Mouse (Mus musculus) ES-E14 (cell line): ENCODE data around the gene Cplx3. TPM values are rescaled to one million over a fixed set of nuclear protein-coding genes. Genes with fewer than 3 reads are reported as not detected.

Experiments used
- DNase-seq: peaks from one replicate; pipeline ENCODE4 v3.0.0-alpha.2; 2013; ENCODE audit warnings: low read depth, low spot score
- H3K27ac ChIP-seq: 2 replicates; pipeline ENCODE4 v1.5.1; 2012; ENCODE audit warnings: low read depth, mild to moderate bottlenecking, low read length, moderate library complexity, mixed read lengths; ENCODE audit not compliant: poor library complexity, insufficient read depth, severe bottlenecking
- H3K36me3 ChIP-seq: 2 replicates; pipeline ENCODE4 v1.6.1; 2012; ENCODE audit warnings: mild to moderate bottlenecking, low read length, moderate library complexity, mixed read lengths; ENCODE audit not compliant: control insufficient read depth, poor library complexity, insufficient read depth, severe bottlenecking
- H3K4me1 ChIP-seq, 2 experiments: fragments of 150-350 bp in 1 of 2; sonication (generic) in 1 of 2; 2 replicates each; pipeline ENCODE4 v1.6.1; 2012; ENCODE audit warnings: low read length in 2 of 2, mild to moderate bottlenecking in 1 of 2, mixed read lengths in 1 of 2; ENCODE audit not compliant: control insufficient read depth in 2 of 2, insufficient read depth in 2 of 2, poor library complexity in 1 of 2
- H3K4me3 ChIP-seq, 2 experiments: fragments of 150-350 bp in 1 of 2; sonication (generic) in 1 of 2; 2 replicates each; pipeline ENCODE4 v1.5.1; 2012; ENCODE audit warnings: low read length in 2 of 2, low read depth in 1 of 2, mild to moderate bottlenecking in 1 of 2, mixed read lengths in 1 of 2; ENCODE audit not compliant: insufficient read depth in 1 of 2, poor library complexity in 1 of 2, severe bottlenecking in 1 of 2
- H3K9ac ChIP-seq: 2 replicates; pipeline ENCODE4 v1.6.1; 2012; ENCODE audit warnings: low read depth, mild to moderate bottlenecking, low read length, mixed read lengths; ENCODE audit not compliant: poor library complexity, insufficient read depth, severe bottlenecking
- H3K9me3 ChIP-seq: fragments of 150-350 bp; sonication (generic); 2 replicates; pipeline ENCODE4 v1.6.1; 2012; ENCODE audit warnings: low read depth, mild to moderate bottlenecking, low read length; ENCODE audit not compliant: control insufficient read depth, insufficient read depth
- CHD2 ChIP-seq: IDR thresholded peaks from 2 replicates; pipeline ENCODE4 v1.6.1; 2014; ENCODE audit warnings: mild to moderate bottlenecking, low read depth, low read length, inconsistent platforms
- HCFC1 ChIP-seq: IDR thresholded peaks from 2 replicates; pipeline ENCODE4 v1.6.1; 2012; ENCODE audit warnings: low read length, inconsistent platforms, borderline replicate concordance; ENCODE audit not compliant: insufficient read depth
- MAFK ChIP-seq: IDR thresholded peaks from 2 replicates; pipeline ENCODE4 v1.6.1; 2014; ENCODE audit warnings: mild to moderate bottlenecking, low read depth, low read length, inconsistent platforms; ENCODE audit not compliant: insufficient read depth
- ZC3H11A ChIP-seq: IDR thresholded peaks from 2 replicates; pipeline ENCODE4 v1.6.1; 2012; ENCODE audit warnings: low read depth, mild to moderate bottlenecking, inconsistent platforms, low read length, borderline replicate concordance
- ZNF384 ChIP-seq: IDR thresholded peaks from 2 replicates; pipeline ENCODE4 v1.6.1; 2012; ENCODE audit warnings: low read depth, low read length, inconsistent platforms
- in situ Hi-C, 2 experiments: fragments of 600-800 bp; cut with MboI; formaldehyde crosslinking; loops; one replicate each; pipeline ENCODE4 v1.15.1; 2025; ENCODE audit warnings: low sequenced_read_pairs in 2 of 2, inconsistent platforms in 1 of 2; ENCODE audit not compliant: unreplicated experiment in 2 of 2
- total RNA-seq: library from RNA; depleted of rRNA; stranded (reverse); fragments of 300-350 nt; gene quantifications from 2 replicates; pipeline ENCODE4 v1.2.3, GENCODE M21; 2012

Gene Cplx3
- total RNA-seq, 1 experiment = not detected

- Histone ChIP-seq H3K9me3 (no peaks in the 10 kb centered on the region), H3K36me3 (peaks cover 5% of the 10 kb centered on the region; the same call in 1 of the 2 replicates), H3K4me3 (peak overlapping the region; percentile 6 to 17; a peak in 2 of 4 replicates), H3K4me1 (peaks cover 0 to 26% of the 10 kb centered on the region in 2 experiments; a peak in 2 of 4 replicates), H3K9ac (peak overlapping the region; percentile 8), H3K27ac (no peak overlapping the region)
- no peak for DNase-seq
- in situ Hi-C loops = no loop called here
- TF ChIP-seq MAFK (no peak), CHD2 (no peak), HCFC1 (no peak), ZC3H11A (no peak), ZNF384 (no peak)
Observed at GRCm38 (mm10) chr9:57640384-57640783, 34.3 kb upstream of the Cplx3 start.

GRCm38 (mm10) chr9:57639661-57640328, 33.7 kb upstream of the Cplx3 start:
- H3K9ac ChIP-seq = 0 out of 2 replicates have a peak overlapping the region, but pooled peaks have one; percentile 0
- in situ Hi-C loops = no loop called here
- no peak for TF ChIP-seq ZNF384
- no peak for TF ChIP-seq CHD2
- no peak for TF ChIP-seq HCFC1
- TF ChIP-seq ZC3H11A = no peak
- H3K4me3 ChIP-seq = peak overlapping the region in 1 of 2 experiments; percentile 17; a peak in 1 of 4 replicates
- peaks cover 5% of the 10 kb centered on the region; the same call in 1 of the 2 replicates for H3K36me3 ChIP-seq
- no peaks in the 10 kb centered on the region for H3K9me3 ChIP-seq
- H3K27ac ChIP-seq = no peak overlapping the region
- DNase-seq = no peak
- peaks cover 0 to 26% of the 10 kb centered on the region in 2 experiments; a peak in 2 of 4 replicates for H3K4me1 ChIP-seq

DNA sequence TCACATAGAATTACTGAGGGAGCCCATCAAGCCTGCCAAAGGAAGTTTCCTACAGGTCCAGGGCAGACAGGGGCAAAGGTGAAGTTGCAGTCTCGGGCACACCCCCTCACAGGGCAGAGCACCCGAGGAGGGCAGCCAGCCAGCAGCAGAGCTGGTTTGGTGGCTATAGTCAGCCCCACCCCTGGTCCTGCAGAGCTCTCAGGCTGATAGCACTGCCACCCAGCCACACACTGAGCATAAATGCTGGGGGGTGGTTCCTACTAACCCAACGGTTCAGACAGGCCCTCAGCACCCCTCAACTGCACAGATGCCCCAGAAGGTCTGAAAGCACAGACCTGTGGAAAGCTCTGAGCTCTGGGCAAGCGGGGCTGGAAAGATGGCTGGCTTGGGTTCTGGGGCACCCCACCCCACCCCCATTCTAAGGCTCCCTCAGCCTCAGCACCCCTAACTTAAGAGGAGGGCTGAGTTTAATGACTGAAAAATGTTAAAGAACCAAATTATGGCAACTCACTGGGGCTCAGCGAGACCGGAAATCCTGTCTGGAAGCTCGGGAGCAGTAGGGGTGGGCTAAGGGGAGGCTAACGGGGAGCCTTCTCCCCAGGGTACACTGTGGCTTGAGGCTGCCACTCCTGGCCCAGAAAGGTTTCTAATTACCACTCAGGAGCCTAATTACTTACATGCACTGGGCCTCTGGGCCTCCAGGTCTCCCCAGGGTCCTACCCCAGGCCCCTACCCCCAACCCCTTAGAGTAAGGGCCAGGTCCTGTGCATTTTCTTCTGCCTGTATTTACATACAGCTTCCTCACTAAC, 32.8 kb upstream of the Cplx3 start:
- Histone ChIP-seq H3K4me1 (peaks cover 0 to 20% of the 10 kb centered on the region in 2 experiments; a peak in 2 of 4 replicates), H3K4me3 (no peak overlapping the region), H3K9ac (no peak overlapping the region), H3K9me3 (no peaks in the 10 kb centered on the region), H3K36me3 (peaks cover 4% of the 10 kb centered on the region; the same call in 1 of the 2 replicates), H3K27ac (no peak overlapping the region)
- no peak for DNase-seq
- TF ChIP-seq HCFC1 = no peak
- no peak for TF ChIP-seq ZNF384
- TF ChIP-seq MAFK = no peak
- no peak for TF ChIP-seq CHD2
- no peak for TF ChIP-seq ZC3H11A
- in situ Hi-C loops = no loop called here

GRCm38 (mm10) chr9:57637741-57638322, 31.8 kb upstream of the Cplx3 start:
- no peak for DNase-seq
- no peaks in the 10 kb centered on the region for H3K9me3 ChIP-seq
- TF ChIP-seq MAFK (no peak), ZC3H11A (no peak), ZNF384 (no peak), HCFC1 (no peak), CHD2 (no peak)
- H3K9ac ChIP-seq = no peak overlapping the region
- H3K36me3 ChIP-seq = no peaks in the 10 kb centered on the region; the same call in 1 of the 2 replicates
- in situ Hi-C loops = no loop called here
- peaks cover 0 to 13% of the 10 kb centered on the region in 2 experiments; a peak in 2 of 4 replicates for H3K4me1 ChIP-seq
- H3K4me3 ChIP-seq = no peak overlapping the region
- no peak overlapping the region for H3K27ac ChIP-seq
